Mouse (Mus musculus) lung, embryonic 15.5 days (tissue): Measurements from ENCODE around the gene Aco2. TPM values are rescaled to one million over a fixed set of nuclear protein-coding genes. Genes with fewer than 3 reads are reported as not detected.

ENCODE experiments used
- ATAC-seq: fragments of 200-750 bp; cut with Nextera tagmentation; 2 replicates; pipeline ENCODE4 v1.8.0; 2017; ENCODE audit warnings: moderate number of reproducible peaks, borderline replicate concordance; ENCODE audit not compliant: low FRiP score, low TSS enrichment; ENCODE audit errors: extremely low read depth
- H3K27ac ChIP-seq: fragments of 300-500 bp; sonication (generic); 2 replicates; pipeline ENCODE4 v1.5.1; 2015; ENCODE audit warnings: moderate library complexity, mild to moderate bottlenecking, inconsistent platforms
- H3K27me3 ChIP-seq: fragments of 300-500 bp; sonication (generic); 2 replicates; pipeline ENCODE4 v1.6.1; 2015; ENCODE audit warnings: inconsistent platforms
- H3K36me3 ChIP-seq: fragments of 300-500 bp; sonication (generic); 2 replicates; pipeline ENCODE4 v1.6.1; 2015; ENCODE audit warnings: inconsistent platforms
- H3K4me1 ChIP-seq: fragments of 300-500 bp; sonication (generic); 2 replicates; pipeline ENCODE4 v1.6.1; 2015; ENCODE audit warnings: inconsistent platforms
- H3K4me2 ChIP-seq: fragments of 300-500 bp; sonication (generic); 2 replicates; pipeline ENCODE4 v1.6.1; 2015; ENCODE audit warnings: inconsistent platforms, mild to moderate bottlenecking, moderate library complexity
- H3K4me3 ChIP-seq: fragments of 300-500 bp; sonication (generic); 2 replicates; pipeline ENCODE4 v1.5.1; 2015; ENCODE audit warnings: mild to moderate bottlenecking, inconsistent platforms
- H3K9ac ChIP-seq: fragments of 300-500 bp; sonication (generic); 2 replicates; pipeline ENCODE4 v1.6.1; 2015; ENCODE audit warnings: inconsistent platforms
- H3K9me3 ChIP-seq: fragments of 300-500 bp; sonication (generic); 2 replicates; pipeline ENCODE4 v1.6.1; 2016; ENCODE audit warnings: inconsistent platforms
- WGBS: fragments of 180-500 bp; shearing (Covaris S2); methylation state at CpG from one replicate; pipeline ENCODE4 v1.1.7; 2015; 5-methylcytosine and 5-hydroxymethylcytosine counted together
- polyA plus RNA-seq: library from polyadenylated mRNA; unstranded; fragments of >200 nt; fragmentation: Nextera tagmentation; extraction: Ambion mirVana; gene quantifications from 2 replicates; pipeline ENCODE4 v1.2.1, GENCODE M21; 2015

The Aco2 gene
- polyA plus RNA-seq = 164 and 173 TPM in 2 replicates

DNA sequence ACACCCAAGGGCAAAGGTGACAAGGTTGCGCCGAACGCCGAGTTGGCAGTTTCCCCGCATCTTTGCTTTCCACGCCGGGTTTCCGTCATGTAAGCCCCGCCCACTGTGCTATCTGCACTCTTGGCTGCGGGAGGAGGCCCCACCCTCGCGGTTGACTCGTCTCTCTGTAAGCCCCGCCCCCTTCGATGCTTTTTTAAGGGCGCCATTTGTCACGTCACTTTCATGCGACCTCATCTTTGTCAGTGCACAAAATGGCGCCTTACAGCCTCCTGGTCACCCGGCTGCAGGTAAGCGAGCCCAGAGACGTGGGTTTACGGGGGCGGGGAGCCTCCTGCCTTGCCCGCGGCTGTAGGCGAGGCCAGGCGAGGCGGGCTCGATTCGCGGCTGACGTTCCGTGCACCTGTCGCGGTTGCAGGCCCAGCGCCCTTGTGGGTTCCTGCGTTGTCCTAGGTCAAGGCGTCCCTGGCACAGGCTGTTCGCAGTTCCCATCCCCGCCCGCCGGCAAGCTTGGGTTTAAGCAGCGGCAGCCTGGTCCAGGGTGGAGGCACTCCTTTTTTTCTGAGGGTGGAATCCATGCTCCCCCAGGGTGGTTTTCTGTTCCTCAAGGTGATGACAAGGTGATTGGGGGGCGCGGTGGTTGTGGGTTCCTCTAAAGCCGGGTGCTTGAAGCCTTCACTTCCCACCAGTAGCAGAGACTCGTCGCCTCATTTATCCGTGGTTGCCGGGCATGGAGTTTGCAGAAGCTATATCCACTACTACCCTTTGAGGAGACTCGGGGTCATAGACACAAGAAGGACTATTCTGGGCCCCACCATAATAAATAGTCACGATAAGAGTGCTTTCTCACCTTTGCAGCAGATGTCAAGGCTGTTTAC is at the start of gene Aco2:
Aco2 (plus strand) TSS at position 48 of the 875 bp plus-strand sequence.
- Histone ChIP-seq H3K36me3 (peaks cover 33% of the 10 kb centered on the region), H3K27me3 (no peaks in the 10 kb centered on the region), H3K9ac (peak within 1 kb of the TSS; percentile 74), H3K4me3 (peak within 1 kb of the TSS; percentile 85), H3K27ac (peak within 1 kb of the TSS; percentile 97), H3K4me1 (peaks cover 17% of the 10 kb centered on the region), H3K9me3 (no peaks in the 10 kb centered on the region), H3K4me2 (peak within 1 kb of the TSS; percentile 74)
- whole genome bisulfite sequencing = 1% methylated on average over 53 of the region's 53 CpGs
- ATAC-seq = peak; percentile 90

DNA sequence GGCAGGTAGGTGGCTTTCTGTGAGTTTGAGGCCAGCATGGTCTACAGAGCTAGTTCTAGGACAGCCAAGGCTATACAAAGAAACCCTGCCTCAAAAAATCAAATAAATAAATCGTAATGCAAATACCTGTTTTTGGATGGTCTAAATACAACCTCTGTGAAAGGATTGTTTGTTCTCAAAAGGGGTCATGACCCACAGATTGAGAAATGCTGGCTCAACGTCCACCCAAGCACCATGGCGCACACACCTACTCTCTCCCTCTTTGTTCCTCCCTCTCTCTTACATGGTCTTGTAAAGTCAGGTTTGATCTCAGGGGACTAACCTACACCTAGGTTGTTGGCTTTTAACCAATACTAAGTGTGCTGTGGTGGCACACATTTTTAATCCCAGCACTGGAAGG is 49.5 kb upstream of the Aco2 start:
- no peak overlapping the region for H3K4me2 ChIP-seq
- no peaks in the 10 kb centered on the region for H3K4me1 ChIP-seq
- H3K36me3 ChIP-seq = peaks cover 62% of the 10 kb centered on the region
- no peak overlapping the region for H3K27ac ChIP-seq
- no peaks in the 10 kb centered on the region for H3K9me3 ChIP-seq
- no peak overlapping the region for H3K4me3 ChIP-seq
- H3K9ac ChIP-seq = no peak overlapping the region
- no peaks in the 10 kb centered on the region for H3K27me3 ChIP-seq
- ATAC-seq = no peak
- 66% methylated on average over 3 of the region's 3 CpGs for WGBS

DNA sequence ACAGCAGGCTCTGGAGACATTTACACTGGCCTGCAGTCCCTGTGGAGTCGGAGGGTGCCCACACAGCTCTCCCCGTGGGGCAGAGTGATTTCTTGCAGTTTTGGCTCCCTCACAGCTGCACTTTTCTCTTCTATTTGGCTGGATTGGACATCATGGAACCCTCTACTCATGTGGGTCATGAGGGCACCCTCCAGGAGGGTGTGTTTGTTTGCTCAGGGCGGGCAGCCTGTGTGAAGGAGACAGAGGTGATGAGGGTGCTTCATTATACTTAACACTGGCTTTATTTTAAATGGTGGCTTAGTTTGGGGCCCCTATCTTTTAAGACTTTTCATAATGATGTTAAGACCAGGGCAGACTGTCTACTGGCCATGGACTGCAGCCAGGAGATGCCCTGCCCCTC is 47.3 kb upstream of the Aco2 start:
- H3K27ac ChIP-seq = no peak overlapping the region
- peaks cover 55% of the 10 kb centered on the region for H3K36me3 ChIP-seq
- no peak overlapping the region for H3K9ac ChIP-seq
- no peak overlapping the region for H3K4me2 ChIP-seq
- H3K4me1 ChIP-seq = no peaks in the 10 kb centered on the region
- ATAC-seq = no peak
- H3K27me3 ChIP-seq = no peaks in the 10 kb centered on the region
- H3K9me3 ChIP-seq = no peaks in the 10 kb centered on the region
- H3K4me3 ChIP-seq = no peak overlapping the region
- WGBS = 56% methylated on average over 3 of the region's 3 CpGs

DNA sequence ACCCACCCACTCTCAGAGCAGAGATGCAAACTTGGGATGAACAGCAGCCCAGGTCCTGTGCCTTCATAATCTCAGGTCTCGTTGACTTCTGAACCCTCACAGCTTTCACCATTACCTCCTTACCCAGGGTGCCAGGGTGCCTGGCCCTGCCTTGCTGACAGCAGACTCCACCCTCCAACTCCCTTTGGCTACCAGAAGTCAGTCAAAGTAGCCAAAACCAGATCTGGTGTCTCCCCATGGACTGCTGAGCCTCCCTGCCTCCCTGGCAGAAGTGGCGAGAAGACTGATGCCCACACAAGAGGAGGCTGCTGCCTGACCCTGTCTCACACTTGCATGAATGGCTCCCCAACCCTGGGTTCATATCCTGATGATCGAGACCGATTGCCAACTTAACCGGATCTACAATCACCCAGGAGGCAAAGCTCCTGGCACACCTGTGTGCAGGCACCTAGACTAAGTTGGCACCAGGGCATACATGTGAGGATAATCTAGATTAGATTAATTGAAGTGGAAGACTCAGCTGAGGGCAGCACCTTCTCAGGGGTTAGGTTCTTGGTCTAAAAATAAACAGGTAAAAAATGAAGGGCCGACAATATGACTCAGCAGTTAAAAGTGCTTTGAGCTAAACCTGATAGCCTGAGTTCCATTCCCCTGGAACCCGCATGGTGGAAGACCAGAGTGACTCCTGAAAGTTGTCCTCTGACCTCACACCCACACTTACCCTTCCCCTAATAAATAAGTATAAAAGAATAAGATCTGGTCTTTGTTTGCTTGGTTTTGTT is 43.5 kb upstream of the Aco2 start:
- H3K9ac ChIP-seq = no peak overlapping the region
- peaks cover 27% of the 10 kb centered on the region for H3K36me3 ChIP-seq
- ATAC-seq = no peak
- no peaks in the 10 kb centered on the region for H3K27me3 ChIP-seq
- H3K4me3 ChIP-seq = no peak overlapping the region
- no peaks in the 10 kb centered on the region for H3K9me3 ChIP-seq
- WGBS = 80% methylated on average over 7 of the region's 7 CpGs
- H3K4me2 ChIP-seq = no peak overlapping the region
- no peak overlapping the region for H3K27ac ChIP-seq
- 0 out of 2 replicates have a peak, but pooled peaks cover 11% of the 10 kb centered on the region for H3K4me1 ChIP-seq

DNA sequence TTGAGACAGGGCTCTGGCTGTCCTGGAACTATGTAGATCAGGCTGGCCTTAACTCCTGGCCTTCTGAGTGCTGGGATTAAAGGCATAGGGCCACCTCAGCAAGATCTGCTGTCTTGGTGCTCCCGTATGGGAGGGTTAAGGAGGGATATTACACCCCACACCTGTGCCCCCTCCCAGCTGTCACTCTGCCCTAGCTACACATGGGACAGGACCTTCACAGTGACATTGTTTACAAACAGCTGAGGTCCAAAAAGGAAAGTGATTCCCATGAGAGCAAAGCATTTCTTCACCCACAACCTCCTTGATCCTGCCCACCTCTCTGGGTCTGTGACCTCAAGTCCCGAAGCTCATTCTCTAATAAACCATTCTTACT is 42.9 kb upstream of the Aco2 start:
- no peak overlapping the region for H3K9ac ChIP-seq
- ATAC-seq = no peak
- no peak overlapping the region for H3K4me2 ChIP-seq
- H3K36me3 ChIP-seq = peaks cover 21% of the 10 kb centered on the region
- WGBS = 50% methylated on average over 2 of the region's 2 CpGs
- H3K9me3 ChIP-seq = no peaks in the 10 kb centered on the region
- 0 out of 2 replicates have a peak, but pooled peaks cover 11% of the 10 kb centered on the region for H3K4me1 ChIP-seq
- no peaks in the 10 kb centered on the region for H3K27me3 ChIP-seq
- H3K4me3 ChIP-seq = no peak overlapping the region
- H3K27ac ChIP-seq = no peak overlapping the region

DNA sequence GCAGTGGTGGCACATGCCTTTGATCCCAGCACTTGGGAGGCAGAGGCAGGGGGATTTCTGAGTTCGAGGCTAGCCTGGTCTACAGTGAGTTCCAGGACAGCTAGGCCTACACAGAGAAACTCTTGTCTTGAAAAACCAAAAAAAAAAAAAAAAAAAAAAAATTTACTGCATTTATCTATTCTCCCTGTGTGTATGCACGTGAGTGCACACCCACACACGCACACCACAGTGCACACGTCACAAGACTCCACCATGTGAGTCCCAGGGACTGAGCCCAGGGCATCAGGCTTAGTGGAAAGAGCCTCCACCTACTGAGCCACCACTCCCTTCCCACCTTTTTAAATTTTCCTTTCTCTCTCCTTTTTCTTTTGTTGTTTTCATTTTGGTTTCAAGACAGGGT is 41.6 kb upstream of the Aco2 start:
- Histone ChIP-seq H3K9ac (no peak overlapping the region), H3K9me3 (no peaks in the 10 kb centered on the region), H3K4me3 (no peak overlapping the region), H3K27me3 (no peaks in the 10 kb centered on the region), H3K4me2 (no peak overlapping the region), H3K36me3 (peaks cover 10% of the 10 kb centered on the region; the same call in 1 of the 2 replicates), H3K27ac (no peak overlapping the region), H3K4me1 (0 out of 2 replicates have a peak, but pooled peaks cover 11% of the 10 kb centered on the region)
- ATAC-seq = no peak
- WGBS = 86% methylated on average over 4 of the region's 4 CpGs

DNA sequence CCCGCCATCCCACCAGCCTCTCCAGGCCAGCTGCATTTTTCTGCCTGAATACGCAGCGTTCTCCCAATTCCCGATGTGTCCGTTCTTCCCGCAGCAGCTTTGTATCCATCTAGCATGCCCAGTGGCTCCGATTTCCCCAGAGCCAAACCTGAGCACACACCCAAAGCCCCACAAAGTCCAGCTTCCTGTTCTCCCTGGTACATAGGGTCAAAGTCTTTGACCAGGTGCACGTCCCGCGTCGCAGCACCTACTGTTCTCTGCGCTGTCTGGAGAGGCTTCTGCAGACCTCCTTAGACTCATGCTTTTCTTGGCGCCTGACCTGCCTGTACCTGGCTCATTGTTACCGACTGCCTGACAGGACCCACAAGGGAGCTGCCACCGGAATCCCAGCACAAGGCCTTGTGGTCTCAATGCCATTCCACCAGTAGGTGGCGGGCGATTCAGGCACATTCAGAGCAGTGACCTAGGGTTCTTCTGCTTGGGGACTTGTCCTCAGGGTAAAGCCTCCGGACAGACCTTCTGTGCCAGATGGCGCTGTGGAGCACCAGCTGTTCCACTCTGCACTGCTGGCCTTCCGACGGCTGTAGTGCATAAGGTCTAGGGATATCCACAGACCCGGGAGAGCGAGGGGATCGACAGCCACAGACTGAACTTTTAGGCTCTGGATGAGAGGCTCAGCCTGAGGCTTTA is 40.8 kb upstream of the Aco2 start:
- Histone ChIP-seq H3K9me3 (no peaks in the 10 kb centered on the region), H3K4me1 (peaks cover 17% of the 10 kb centered on the region), H3K27ac (no peak overlapping the region), H3K4me3 (no peak overlapping the region), H3K27me3 (no peaks in the 10 kb centered on the region), H3K4me2 (peak overlapping the region; percentile 35), H3K36me3 (peaks cover 10% of the 10 kb centered on the region; the same call in 1 of the 2 replicates), H3K9ac (no peak overlapping the region)
- 11% methylated on average over 24 of the region's 24 CpGs for WGBS
- peak; percentile 83 for ATAC-seq

DNA sequence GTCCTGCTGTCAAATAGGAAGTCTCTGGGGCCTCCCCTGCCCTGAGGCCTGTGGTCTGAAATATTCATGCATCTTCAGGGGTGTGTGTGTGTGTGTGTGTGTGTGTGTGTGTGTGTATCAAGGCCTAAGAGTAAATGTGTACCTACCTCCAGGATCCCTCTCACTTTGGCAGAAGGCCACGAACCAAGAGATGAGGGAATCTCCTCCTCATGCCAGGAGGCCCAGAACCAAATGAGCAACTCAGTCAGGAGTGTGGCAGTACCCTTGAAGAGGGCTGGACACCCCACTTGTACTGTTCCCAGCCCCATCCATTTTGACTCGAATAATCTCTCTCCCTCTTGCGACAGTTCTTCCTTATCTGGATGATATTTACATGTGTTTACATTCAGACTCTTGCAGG is 39.9 kb upstream of the Aco2 start:
- Histone ChIP-seq H3K4me1 (peaks cover 27% of the 10 kb centered on the region), H3K9ac (no peak overlapping the region), H3K4me3 (no peak overlapping the region), H3K4me2 (no peak overlapping the region), H3K9me3 (no peaks in the 10 kb centered on the region), H3K27ac (no peak overlapping the region), H3K27me3 (no peaks in the 10 kb centered on the region), H3K36me3 (peaks cover 4% of the 10 kb centered on the region; the same call in 1 of the 2 replicates)
- 53% methylated on average over 3 of the region's 3 CpGs for WGBS
- ATAC-seq = no peak

DNA sequence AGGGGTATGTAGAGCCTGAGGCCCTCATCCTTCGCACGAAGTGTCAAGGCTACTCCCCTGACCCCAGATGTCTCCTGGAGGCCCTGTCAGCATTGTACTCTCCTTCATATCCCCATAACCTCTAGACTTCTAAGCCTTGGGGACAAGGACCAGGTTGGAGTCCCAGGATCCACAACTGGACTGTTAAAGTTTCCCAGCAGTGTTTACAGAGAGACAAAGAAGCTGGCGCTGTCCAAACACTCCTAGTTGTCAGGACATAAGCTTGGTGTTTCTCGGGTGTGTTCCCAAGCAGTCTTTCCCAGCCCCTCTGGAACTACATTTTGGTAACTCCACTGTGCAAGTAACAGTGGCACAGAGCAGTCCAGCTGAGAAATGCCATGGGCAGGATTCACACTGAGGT is 38.6 kb upstream of the Aco2 start:
- no peak overlapping the region for H3K27ac ChIP-seq
- H3K4me3 ChIP-seq = no peak overlapping the region
- H3K27me3 ChIP-seq = no peaks in the 10 kb centered on the region
- H3K4me2 ChIP-seq = no peak overlapping the region
- no peak for ATAC-seq
- H3K4me1 ChIP-seq = peaks cover 31% of the 10 kb centered on the region
- H3K9me3 ChIP-seq = no peaks in the 10 kb centered on the region
- WGBS = 54% methylated on average over 4 of the region's 4 CpGs
- no peaks in the 10 kb centered on the region for H3K36me3 ChIP-seq
- no peak overlapping the region for H3K9ac ChIP-seq

DNA sequence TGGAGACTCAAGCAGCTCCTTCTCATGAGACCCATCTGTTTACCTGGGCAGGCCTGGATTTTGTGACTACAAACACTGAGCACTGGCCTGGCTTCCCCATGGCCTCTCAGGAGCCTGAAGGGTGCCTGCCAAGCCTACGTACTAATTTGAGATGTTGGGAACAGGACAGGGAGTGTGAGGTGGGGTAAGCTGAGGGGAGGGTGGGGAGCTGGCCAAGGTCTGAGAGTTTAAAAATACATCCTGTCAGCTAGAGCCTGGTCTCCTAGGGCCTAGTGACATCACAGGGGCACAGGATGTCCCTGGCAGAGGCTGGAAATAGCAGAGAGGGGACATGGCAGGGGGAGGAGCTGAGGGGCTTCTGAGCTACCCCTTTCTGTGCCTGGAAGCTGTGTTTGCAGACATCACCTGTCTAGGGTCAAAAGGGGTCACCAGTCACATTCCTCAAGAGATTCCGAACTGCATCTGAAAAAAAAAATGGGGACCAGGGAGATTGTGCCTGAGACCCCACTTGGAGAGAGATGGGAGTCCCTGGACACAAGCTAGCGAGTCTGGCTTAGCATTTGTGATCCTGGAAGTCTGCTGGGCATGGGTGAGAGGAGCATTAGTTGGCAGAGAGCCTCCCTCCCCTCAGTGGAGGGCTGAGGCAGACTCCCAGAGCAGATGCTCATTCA is 37.8 kb upstream of the Aco2 start:
- H3K4me3 ChIP-seq = no peak overlapping the region
- no peaks in the 10 kb centered on the region for H3K36me3 ChIP-seq
- no peak overlapping the region for H3K27ac ChIP-seq
- ATAC-seq = no peak
- H3K4me1 ChIP-seq = peaks cover 40% of the 10 kb centered on the region
- no peaks in the 10 kb centered on the region for H3K27me3 ChIP-seq
- WGBS = 50% methylated on average over 3 of the region's 3 CpGs
- no peak overlapping the region for H3K4me2 ChIP-seq
- H3K9me3 ChIP-seq = no peaks in the 10 kb centered on the region
- no peak overlapping the region for H3K9ac ChIP-seq
